Mouse (Mus musculus) liver, embryonic 14 days (tissue): ENCODE results near the gene Retnla. TPM values are rescaled to one million over a fixed set of nuclear protein-coding genes. Genes with fewer than 3 reads are reported as not detected.

Experiments
- polyA plus RNA-seq: library from polyadenylated mRNA; depleted of rRNA; stranded (reverse); fragments of >200 nt; gene quantifications from 2 replicates; pipeline ENCODE4 v1.2.3, GENCODE M21; 2012; rRNA removed

Gene Retnla
- polyA plus RNA-seq: not detected in 2 replicates

GRCm38 (mm10) chr16:48842266-48842665, at the start of gene Retnla:
Gene Retnla, plus strand, starts transcription at chr16:48842551.

GRCm38 (mm10) chr16:48816695-48817094, 25.7 kb upstream of the Retnla start, which contains the start of gene Retnlb:
Gene Retnlb, plus strand, starts transcription at chr16:48816856.

GRCm38 (mm10) chr16:48872321-48872720, 30.0 kb downstream of the Retnla start, which contains the start of gene Retnlg:
Gene Retnlg, plus strand, starts transcription at chr16:48872621.

Other genes with a start within 250 kb of the Retnla start
- gene Trat1, start 70.5 kb upstream of the Retnla start, polyA plus RNA-seq: 0.01 and 0.03 TPM in 2 replicates
- gene Retnlb, start 25.7 kb upstream of the Retnla start, polyA plus RNA-seq: not detected in 2 replicates
- gene Retnlg, start 30.1 kb downstream of the Retnla start, polyA plus RNA-seq: 3.1 and 3.5 TPM in 2 replicates
- gene Dzip3, start 151.6 kb downstream of the Retnla start, polyA plus RNA-seq: 6.2 and 7.2 TPM in 2 replicates
- gene Cip2a, start 151.6 kb downstream of the Retnla start, polyA plus RNA-seq: 22.8 and 26.9 TPM in 2 replicates
- not detected in 2 replicates for gene Myh15, start 214.9 kb downstream of the Retnla start, polyA plus RNA-seq